Mouse (Mus musculus) left cerebral cortex, postnatal 36 days (tissue): Measurements from ENCODE around the gene Snapc3. TPM values are rescaled to one million over a fixed set of nuclear protein-coding genes. Genes with fewer than 3 reads are reported as not detected.

ENCODE experiments used
- DNase-seq, 2 experiments: peaks; one replicate each; pipeline ENCODE4 v3.0.0; 2021 to 2022; ENCODE audit warnings: low spot score in 2 of 2, mixed read lengths in 1 of 2
- intact Hi-C: fragments of 180-260 bp; cut with DNase I; formaldehyde crosslinking; loops from one replicate; pipeline ENCODE4 v1.15.1; 2025
- total RNA-seq, 2 experiments: library from RNA; stranded (reverse); gene quantifications; 2 replicates each; pipeline ENCODE4 v1.2.3; 2021

Snapc3 gene
- total RNA-seq, 2 experiments from 2014 or later, result 30.9 to 43.3 TPM

DNA sequence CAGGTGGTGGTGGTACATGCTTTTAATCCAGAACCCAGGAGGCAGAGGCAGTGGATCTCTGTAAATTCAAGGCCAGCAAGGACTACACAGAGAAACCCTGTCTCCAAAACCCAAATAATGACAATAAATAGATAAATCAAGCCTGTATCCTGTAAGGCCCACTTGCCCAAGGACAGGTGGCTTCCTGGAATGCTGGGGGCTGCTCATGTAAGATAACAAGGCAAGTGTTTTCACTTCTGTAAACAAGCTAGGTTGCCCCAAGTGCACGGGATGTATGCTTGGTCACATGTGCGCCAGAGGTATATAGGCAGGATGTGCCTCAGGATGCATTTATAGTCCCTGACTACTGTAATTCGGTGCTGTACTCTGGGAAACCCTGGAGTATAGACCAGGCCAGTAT is 5.5 kb upstream of the Snapc3 start:
- DNase-seq, result no peak
- intact Hi-C loops, result no loop called here

DNA sequence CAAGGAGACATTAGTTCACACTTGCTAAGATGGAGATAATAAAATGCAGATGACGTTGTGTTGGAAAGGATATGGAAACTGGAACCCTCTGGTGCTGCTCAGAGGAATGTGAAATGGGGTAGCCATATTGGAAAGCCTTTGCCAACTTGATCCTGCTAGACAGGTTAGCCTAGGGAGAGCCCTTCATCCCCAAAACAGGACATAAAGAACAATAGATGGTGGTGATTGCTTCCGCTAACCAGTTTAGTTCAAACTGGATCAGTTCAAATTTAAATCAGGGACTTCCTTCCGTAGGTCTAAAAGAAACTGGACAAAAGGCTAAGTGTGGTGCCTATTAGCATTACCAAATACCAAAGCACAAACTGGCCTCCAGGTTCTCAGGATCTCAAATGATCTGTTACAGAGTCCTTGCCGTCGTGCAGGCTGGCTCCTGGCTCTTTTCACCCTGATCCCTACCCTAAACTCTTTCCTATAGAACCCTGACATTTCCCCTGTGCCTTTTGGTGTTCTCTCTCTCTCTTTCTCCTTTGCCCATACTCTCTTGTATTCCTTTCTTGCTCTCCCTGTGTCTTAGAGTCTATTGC is 3.2 kb upstream of the Snapc3 start:
- no peak for DNase-seq
- intact Hi-C loops, result no loop called here

DNA sequence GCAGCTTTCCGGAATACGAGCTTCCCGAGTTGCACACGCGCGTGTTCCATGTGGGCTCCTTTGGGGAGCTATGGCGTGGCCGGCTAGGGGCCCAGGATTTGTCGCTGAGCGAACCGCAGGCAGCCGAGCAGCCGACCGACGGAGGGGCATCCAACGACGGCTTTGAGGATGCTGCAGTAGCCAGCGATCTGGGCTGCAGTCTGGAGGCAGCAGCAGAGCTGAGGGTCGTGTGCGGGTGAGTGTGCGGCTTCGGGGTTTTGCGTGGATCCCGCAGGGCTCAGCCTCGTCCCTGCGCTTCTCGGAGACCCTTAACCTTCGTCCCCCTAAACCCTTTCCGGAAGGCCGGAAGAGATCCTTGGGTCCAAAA is 279 bp downstream of the Snapc3 start:
- intact Hi-C loops, result loop anchor here (5.0 kb wide), 1 partner anchor 109 kb away; the partner anchor contains the start of gene Ccdc171
- no peak for DNase-seq

DNA sequence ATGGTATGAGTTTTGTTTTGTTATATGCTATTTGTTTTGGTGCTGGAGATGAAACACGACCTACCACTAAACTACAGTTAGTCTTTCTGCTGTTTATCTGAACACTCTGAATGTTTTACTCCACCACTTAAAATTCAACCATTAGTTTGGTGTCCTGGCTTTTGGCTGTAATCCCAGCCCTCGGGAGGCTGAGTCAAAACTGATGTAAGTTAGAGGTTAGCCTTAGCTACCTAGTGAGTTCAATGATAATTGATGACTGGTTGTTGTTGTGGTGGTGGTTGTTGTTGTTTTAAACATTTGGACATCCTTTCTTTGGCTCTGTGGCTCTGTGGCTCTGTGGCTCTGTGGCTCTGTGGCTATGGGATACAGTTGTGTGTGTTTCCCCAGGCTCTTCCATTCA is 1.3 kb downstream of the Snapc3 start:
- intact Hi-C loops, result loop anchor here (5.0 kb wide), 1 partner anchor 109 kb away; the partner anchor contains the start of gene Ccdc171
- no peak for DNase-seq

DNA sequence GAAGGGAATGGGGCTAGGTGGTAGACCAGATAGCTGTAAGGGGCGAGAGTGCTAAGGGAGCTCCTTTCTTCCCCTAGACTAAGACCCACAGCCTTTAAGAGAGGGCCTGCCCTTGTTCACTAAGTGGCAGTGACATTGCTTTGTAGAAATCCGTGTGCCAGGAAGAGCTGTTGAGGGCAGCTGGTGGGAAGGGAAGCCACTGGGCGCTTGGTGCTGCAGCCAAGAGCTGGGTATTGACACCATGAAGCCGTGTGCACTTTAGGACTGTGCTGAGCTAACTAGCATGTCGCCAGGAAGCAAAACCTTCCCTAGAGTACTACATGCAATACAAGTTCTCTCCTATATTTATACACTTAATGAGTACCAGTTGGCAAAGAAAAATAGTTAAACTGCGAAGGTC is 6.1 kb downstream of the Snapc3 start:
- DNase-seq, result no peak
- intact Hi-C loops, result no loop called here

DNA sequence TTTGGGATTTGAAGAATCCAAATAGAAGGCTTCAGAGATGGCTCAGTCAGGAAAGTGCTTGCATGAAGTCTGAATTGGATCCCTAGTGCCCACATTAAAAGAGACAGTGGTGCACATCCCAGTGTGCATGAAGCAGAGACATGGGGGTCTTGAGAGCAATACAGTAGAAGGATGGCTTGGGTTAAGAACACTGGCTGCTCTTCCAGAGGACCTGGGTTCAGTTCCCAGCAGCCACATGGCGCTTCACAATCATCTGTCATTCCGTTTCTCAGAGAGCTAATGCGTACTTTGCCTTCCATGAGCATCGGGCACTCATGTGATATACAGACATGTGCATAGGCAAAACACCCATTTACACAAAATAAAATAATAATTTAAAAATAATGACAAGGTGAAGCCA is 7.6 kb downstream of the Snapc3 start:
- DNase-seq, result no peak
- intact Hi-C loops, result no loop called here

DNA sequence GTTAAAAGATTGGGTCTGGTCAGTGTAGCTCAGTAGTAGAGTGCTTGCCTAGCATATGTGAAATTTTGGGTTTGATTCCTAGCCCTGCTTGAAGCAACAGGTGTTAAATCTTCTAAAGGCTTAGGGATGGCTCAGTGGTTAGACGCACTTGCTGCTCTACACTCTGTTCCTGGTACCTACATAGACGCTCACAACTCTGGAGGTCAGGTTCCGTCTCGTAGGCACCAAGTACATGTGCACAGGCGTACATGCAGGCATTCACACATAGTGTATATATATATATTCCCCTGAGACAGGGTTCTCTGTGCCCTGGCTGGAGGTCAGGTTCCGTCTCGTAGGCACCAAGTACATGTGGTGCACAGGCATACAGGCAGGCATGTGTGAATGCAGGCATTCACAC is 9.6 kb downstream of the Snapc3 start:
- intact Hi-C loops, result no loop called here
- no peak for DNase-seq

DNA sequence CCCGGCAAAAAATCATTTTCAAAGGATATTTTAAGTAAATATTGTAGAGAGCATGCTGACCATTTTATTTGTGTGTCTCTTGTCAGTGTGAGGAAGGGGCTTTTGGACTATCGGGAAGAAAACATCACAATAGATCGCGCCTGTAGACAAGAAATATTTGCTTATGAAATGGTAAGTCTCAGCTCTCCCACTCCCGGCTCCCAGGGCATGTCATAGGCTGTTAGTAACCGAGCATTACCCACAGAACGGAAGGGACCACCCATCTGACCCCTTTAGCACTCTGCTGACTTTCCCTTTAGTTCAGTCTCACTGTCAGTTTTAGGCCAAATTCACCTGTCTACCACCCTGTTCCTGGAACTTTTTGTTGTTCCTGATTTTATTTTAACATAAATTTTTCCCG is 10.2 kb downstream of the Snapc3 start:
- DNase-seq, result no peak
- intact Hi-C loops, result no loop called here

DNA sequence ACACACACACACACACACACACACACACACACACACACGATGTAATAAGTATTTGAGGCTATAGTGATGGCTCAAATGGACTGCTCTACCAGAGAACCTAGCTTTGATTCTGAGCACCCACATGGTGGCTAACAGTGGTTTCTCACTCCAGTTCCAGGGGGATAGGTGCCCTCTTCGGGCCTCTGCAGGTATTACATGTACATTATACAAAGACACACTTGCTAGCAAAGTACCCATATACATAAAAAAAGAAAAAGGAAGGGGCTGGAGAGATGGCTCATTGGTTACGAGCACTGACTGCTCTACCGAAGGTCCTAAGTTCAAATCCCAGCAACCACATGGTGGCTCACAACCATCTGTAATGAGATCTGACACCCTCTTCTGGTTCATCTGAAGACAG is 11.3 kb downstream of the Snapc3 start:
- DNase-seq, result no peak
- intact Hi-C loops, result no loop called here

DNA sequence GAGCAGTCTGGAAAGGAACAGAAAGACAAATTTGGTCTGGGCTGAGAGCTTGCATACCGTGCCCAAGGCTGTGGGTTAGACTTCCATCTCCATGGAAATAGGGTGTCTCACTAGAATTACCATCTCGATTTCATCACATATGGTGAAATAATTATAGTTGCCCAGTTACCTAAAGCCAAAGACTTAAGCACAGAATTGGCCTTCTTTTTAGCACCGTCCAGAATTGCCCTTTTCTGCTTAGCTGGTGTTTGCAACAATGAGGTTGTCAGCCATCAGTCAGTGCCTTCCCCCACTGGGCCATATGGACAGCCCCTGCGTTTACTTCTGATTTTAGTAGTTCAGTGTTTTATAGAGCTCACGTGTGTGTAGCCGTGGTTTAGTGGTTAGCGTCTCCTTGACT is 14.4 kb downstream of the Snapc3 start:
- no peak for DNase-seq
- intact Hi-C loops, result no loop called here

DNA sequence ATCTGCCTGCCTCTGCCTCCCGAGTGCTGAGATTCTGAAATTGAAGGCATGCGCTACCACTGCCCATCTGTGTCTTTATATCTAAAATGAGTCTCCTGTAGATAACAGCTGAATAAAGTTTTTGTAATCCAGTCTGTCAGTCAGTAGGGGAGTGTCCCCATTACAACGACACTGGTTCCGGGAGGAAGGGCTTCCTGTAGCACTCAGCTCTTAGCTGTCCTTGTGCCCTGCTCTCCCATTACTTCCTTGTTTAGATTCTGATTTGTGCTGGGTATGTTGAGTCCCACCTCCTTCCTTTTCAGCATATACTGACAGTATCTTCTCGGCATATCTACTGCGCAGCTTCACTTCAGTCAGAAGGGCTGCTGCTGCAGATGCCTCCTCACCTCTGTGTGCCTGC is 15.4 kb downstream of the Snapc3 start:
- intact Hi-C loops, result no loop called here

DNA sequence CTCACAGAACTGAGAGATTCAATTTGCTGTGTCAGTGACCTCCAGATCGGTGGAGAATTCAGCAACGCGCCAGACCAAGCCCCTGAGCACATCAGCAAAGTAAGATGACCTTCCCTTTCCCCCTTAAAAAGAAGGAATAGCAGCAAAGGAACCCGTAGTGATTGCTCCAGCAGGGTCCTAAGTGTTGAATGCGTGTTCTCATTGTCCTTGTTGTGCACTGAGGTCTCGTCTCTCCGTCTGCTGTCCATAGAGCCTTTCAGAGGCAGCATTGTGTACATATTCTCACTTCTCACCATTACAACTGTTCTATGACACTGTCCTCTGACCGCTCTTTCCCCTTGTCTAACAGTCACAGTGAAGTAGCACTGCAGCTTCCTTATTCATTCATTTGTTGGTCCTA is 18.9 kb downstream of the Snapc3 start:
- no peak for DNase-seq
- intact Hi-C loops, result no loop called here

More for the DNA sequence above, 15.4 kb downstream of the Snapc3 start:
- DNase-seq, result no peak

DNA sequence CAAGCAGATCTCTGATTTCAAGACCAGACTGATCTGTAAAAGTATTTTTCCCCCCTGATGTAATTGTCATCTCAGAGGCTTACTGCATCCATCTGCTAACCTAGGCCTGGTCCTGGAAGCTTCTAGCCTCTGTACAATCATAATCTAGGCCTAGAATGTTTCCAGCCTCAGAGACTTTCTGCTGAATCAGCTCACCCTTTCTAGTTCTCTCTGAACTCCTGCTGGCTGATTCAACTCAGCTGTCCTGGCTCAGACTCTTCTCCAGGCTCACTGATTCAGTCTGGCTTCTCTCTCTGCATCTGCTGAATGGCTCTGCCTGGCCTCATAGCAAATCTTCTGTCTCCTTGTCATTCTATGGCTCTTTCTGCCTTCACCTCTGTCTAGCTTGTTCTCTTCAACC is 20.6 kb downstream of the Snapc3 start:
- intact Hi-C loops, result no loop called here
- peak in 1 of 2 experiments; percentile 3 for DNase-seq

DNA sequence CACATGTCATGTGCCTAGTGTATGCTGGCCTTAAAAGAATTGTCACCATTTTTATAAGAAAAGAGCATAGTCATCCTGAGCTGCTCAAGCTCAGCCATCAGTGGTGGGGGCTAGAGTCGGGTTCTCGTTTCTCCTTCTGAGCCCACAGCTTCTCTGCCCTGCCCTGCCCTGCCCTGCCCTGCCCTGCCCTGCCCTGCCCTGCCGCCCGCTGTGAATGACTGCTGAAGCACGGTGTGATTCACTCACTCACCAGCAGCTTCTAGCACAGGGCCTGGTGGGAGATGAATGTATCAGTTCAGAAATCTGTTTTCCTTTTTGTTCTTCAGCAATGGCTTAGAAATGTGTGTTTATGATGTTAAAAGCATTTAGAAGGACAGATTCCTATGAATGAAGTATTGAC is 21.5 kb downstream of the Snapc3 start:
- DNase-seq, result peak in 1 of 2 experiments; percentile 2
- intact Hi-C loops, result no loop called here

DNA sequence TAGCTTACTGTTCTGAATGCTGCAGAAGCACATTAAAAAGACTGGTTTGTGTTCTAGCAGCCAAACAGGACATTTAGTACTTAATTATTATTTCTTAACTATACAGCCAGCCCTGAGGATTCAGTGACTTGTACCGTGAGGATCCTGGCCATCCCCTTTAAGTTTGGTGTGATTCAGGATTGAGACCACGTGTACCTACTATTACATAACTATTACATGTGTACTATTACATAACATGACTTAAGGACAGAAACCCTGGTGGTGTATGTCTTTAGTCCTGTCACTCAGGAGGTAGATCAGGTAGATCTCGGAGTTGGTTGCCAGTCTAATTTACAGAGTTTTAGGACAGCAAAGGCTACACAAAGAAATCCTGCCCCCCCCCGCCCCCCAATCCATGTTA is 23.5 kb downstream of the Snapc3 start:
- DNase-seq, result no peak
- intact Hi-C loops, result no loop called here

DNA sequence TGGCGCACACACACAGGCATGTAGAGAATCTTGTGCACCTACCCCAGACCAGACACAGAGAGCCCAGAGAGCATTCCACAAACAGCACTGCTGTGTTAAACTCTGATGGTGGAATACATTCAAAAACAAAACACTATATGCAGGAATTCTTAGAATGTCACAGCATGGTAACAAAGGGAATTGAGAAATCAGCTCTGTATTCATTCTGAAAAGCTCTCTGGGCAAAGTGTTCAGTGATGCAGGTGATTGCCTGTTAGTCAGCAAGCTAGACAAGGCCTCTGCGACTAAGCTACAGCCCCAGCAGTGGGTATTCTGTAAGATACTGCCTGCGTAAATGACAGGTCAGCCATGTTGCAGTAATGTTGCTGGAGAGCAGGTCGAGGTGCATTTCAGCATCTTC is 33.3 kb downstream of the Snapc3 start:
- no peak for DNase-seq
- intact Hi-C loops, result no loop called here

DNA sequence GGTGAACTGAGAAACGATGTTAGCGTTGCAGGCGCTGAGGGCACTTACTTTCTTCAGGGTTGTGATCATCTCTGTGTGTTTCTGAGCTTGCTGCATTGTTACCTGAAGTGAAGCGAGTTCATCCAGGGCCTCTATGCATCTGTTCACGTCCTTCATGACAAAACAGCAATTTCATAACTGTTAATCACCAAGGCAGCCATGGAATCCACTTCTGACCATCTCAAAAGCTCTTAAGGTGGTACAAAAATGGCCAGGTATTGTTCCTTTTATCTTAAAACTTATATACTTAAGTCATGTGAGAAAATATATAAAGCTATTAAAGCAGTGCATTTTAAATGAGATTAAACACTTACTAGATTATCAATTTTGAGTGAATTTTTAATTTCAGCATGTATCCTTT is 42.6 kb downstream of the Snapc3 start:
- intact Hi-C loops, result no loop called here
- no peak for DNase-seq

DNA sequence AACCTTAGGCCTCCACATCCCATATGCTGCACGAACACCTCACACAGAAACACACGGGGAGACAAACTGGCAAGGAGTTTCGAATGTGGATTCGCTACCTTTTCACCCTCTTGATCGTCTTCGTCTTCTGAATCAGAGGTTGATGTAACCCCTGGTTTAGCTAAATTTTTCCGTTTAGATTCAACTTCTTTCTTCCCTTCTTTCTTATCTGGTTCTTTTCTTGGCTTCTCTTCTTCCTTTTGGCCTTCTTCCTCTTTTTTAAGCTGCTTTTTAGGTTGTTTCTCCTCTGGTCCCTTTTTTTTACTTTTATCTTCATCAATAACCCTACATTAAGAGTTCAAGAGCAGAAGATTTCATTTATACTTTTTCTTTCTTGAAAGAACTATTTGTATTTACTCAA is 47.3 kb downstream of the Snapc3 start:
- intact Hi-C loops, result no loop called here
- DNase-seq, result no peak

DNA sequence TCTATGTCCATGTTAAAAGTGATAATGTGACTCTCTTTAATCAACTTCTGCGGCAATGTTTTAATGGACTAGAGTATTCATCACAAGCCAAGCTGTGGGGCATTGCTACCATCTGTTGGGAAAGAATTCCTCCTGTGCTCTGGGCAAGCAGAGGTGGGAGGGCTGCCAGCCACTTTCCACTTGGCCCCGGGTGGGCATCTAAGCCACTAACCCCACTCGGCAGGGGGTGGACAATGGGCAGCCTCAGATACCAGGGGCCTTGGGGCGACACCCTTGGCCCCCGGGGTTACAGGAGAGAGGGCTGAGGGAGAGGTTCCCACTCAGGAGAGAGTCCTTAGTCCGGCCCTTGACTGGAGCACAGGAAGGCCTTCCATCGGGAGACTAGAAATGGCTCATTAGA is 50.1 kb downstream of the Snapc3 start:
- DNase-seq, result no peak
- intact Hi-C loops, result no loop called here

DNA sequence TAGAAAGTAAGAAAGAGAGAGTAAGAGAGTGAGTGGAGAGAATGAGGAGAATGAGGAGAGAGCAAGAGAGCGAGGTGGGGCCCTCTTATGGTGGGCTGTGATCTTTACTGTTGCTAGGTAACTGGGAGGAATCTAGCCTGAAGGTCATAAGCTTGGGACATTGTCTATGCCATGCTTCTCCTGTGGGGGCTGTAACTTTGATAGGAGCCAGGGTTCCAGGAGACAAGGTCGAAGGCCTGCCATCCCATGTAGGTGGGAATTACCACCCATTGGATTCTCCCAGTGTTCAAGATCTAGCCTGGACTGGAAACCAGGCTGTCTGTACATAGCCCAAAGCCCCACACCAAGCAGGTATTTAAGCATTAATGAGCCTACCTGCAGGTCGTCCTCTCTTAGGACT is 50.7 kb downstream of the Snapc3 start:
- intact Hi-C loops, result no loop called here
- no peak for DNase-seq

DNA sequence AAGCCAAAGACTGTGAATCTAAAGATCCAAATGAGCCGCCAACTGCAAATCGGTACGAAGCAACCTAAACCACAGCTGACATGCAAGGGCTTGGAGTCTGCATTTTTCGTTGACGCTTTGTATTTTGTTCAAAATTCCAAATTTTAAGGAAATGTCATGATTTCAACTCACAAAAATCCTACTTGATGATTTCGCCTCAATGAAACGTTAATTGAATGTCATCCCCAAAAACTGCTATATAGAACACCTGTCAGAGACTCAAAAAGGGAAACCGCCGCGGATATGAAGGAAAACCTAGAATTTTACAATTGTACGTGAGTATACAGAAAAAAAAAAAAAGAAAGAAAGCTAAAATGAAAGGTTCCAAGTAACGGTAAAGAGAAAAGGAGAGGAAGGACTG is 67.7 kb downstream of the Snapc3 start:
- no peak for DNase-seq
- intact Hi-C loops, result no loop called here

DNA sequence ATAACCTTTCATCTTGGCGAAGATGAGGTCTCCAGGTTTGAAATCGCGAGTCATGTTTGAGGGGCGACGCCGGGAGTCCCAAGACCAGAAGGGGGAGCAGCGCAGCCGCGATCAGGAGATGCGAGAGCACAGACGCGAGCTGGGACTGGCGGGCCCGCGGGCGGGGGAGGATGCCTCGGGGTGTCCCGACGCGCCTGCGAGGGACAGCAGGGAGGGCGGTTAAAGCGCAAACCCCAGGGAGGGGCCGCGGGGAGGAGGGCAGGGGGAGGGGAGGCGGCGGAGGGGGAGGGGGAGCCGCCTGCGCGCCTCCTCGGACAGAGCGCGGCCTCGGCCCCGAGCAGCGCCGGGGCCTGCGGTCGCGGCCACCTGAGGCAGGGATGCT is 68.2 kb downstream of the Snapc3 start:
- peak; percentile 86 for DNase-seq
- intact Hi-C loops, result loop anchor here (1.0 kb wide), 2 partner anchors 40 to 91 kb away; partner anchors contain the start of gene Ccdc171
